Mouse (Mus musculus): ENCODE results near the gene Ppbp. TPM values are rescaled to one million over a fixed set of nuclear protein-coding genes. Genes with fewer than 3 reads are reported as not detected.

The Ppbp gene
- polyA plus RNA-seq (2015; fragmentation: Nextera tagmentation; extraction: Ambion mirVana) = 1.8 and 3.0 TPM in 2 replicates

GRCm38 (mm10) chr5:90768218-90768617 lies at the start of gene Ppbp:
Gene Ppbp (plus strand): TSS chr5:90768518.
- H3K4me2 ChIP-seq = no peak within 1 kb of the TSS
- no peak within 1 kb of the TSS for H3K27ac ChIP-seq
- H3K9ac ChIP-seq = no peak within 1 kb of the TSS
- no peak within 1 kb of the TSS for H3K4me3 ChIP-seq (replicated peaks)
- WGBS = 48% methylated on average over 3 of the region's 3 CpGs
- H3K9me3 ChIP-seq (replicated peaks) = no peaks in the 10 kb centered on the region
- no peaks in the 10 kb centered on the region for H3K36me3 ChIP-seq
- no peaks in the 10 kb centered on the region for H3K27me3 ChIP-seq
- no peak for ATAC-seq (replicated peaks; ENCODE audit: low FRiP score)
- 0 out of 2 replicates have a peak, but pooled peaks cover 3% of the 10 kb centered on the region for H3K4me1 ChIP-seq

GRCm38 (mm10) chr5:90722656-90723055 lies 45.7 kb upstream of the Ppbp start:
- H3K9me3 ChIP-seq (replicated peaks) = no peaks in the 10 kb centered on the region

GRCm38 (mm10) chr5:90728254-90728653 lies 40.1 kb upstream of the Ppbp start:
- Histone ChIP-seq H3K36me3 (no peaks in the 10 kb centered on the region), H3K4me3 (replicated peaks) (no peak overlapping the region), H3K4me1 (no peaks in the 10 kb centered on the region), H3K9ac (no peak overlapping the region), H3K27me3 (no peaks in the 10 kb centered on the region), H3K9me3 (replicated peaks) (no peaks in the 10 kb centered on the region), H3K27ac (no peak overlapping the region), H3K4me2 (no peak overlapping the region)
- no peak for ATAC-seq (replicated peaks; ENCODE audit: low FRiP score)
- WGBS = 37% methylated on average over 3 of the region's 3 CpGs

More at GRCm38 (mm10) chr5:90722656-90723055, 45.7 kb upstream of the Ppbp start:
- Histone ChIP-seq H3K27ac (no peak overlapping the region), H3K36me3 (no peaks in the 10 kb centered on the region), H3K4me1 (no peaks in the 10 kb centered on the region), H3K27me3 (no peaks in the 10 kb centered on the region), H3K9ac (no peak overlapping the region), H3K4me3 (replicated peaks) (no peak overlapping the region), H3K4me2 (no peak overlapping the region)
- ATAC-seq (replicated peaks; ENCODE audit: low FRiP score) = no peak
- WGBS = 89% methylated on average over 3 of the region's 3 CpGs

- no peak overlapping the region for H3K9ac ChIP-seq
- H3K36me3 ChIP-seq = no peaks in the 10 kb centered on the region
- H3K9me3 ChIP-seq (replicated peaks) = no peaks in the 10 kb centered on the region
- no peaks in the 10 kb centered on the region for H3K4me1 ChIP-seq
- no peak for ATAC-seq (replicated peaks; ENCODE audit: low FRiP score)
- no peak overlapping the region for H3K4me3 ChIP-seq (replicated peaks)
- H3K27ac ChIP-seq = no peak overlapping the region
- H3K27me3 ChIP-seq = no peaks in the 10 kb centered on the region
- 72% methylated on average over 4 of the region's 4 CpGs for WGBS
- no peak overlapping the region for H3K4me2 ChIP-seq
Measured at GRCm38 (mm10) chr5:90731480-90731879, 36.8 kb upstream of the Ppbp start.

GRCm38 (mm10) chr5:90742029-90742428 lies 26.3 kb upstream of the Ppbp start:
- no peaks in the 10 kb centered on the region for H3K36me3 ChIP-seq
- no peak overlapping the region for H3K4me3 ChIP-seq (replicated peaks)
- no peak overlapping the region for H3K4me2 ChIP-seq
- H3K4me1 ChIP-seq = 0 out of 2 replicates have a peak, but pooled peaks cover 3% of the 10 kb centered on the region
- H3K9me3 ChIP-seq (replicated peaks) = no peaks in the 10 kb centered on the region
- no peaks in the 10 kb centered on the region for H3K27me3 ChIP-seq
- no peak overlapping the region for H3K9ac ChIP-seq
- WGBS = 42% methylated on average over 4 of the region's 4 CpGs
- H3K27ac ChIP-seq = no peak overlapping the region
- ATAC-seq (replicated peaks; ENCODE audit: low FRiP score) = no peak

- Histone ChIP-seq H3K9me3 (replicated peaks) (no peaks in the 10 kb centered on the region), H3K9ac (no peak overlapping the region), H3K27me3 (peaks cover 2% of the 10 kb centered on the region; the same call in 1 of the 2 replicates), H3K36me3 (no peaks in the 10 kb centered on the region), H3K4me2 (no peak overlapping the region), H3K4me1 (peaks cover 8% of the 10 kb centered on the region), H3K27ac (no peak overlapping the region), H3K4me3 (replicated peaks) (no peak overlapping the region)
- no peak for ATAC-seq (replicated peaks; ENCODE audit: low FRiP score)
- 89% methylated on average over 1 of the region's 1 CpGs for WGBS
Measured at GRCm38 (mm10) chr5:90753934-90754333, 14.4 kb upstream of the Ppbp start.

GRCm38 (mm10) chr5:90758020-90758605 lies 10.2 kb upstream of the Ppbp start:
- H3K27ac ChIP-seq = no peak overlapping the region
- H3K4me2 ChIP-seq = no peak overlapping the region
- H3K4me3 ChIP-seq (replicated peaks) = no peak overlapping the region
- peaks cover 12% of the 10 kb centered on the region for H3K27me3 ChIP-seq
- H3K9me3 ChIP-seq (replicated peaks) = no peaks in the 10 kb centered on the region
- peaks cover 17% of the 10 kb centered on the region for H3K4me1 ChIP-seq
- ATAC-seq (replicated peaks; ENCODE audit: low FRiP score) = no peak; the same call in 1 of the 2 replicates
- no peak overlapping the region for H3K9ac ChIP-seq
- no peaks in the 10 kb centered on the region for H3K36me3 ChIP-seq
- 48% methylated on average over 5 of the region's 5 CpGs for WGBS

- H3K27ac ChIP-seq = no peak within 1 kb of the TSS
- 4% methylated on average over 32 of the region's 32 CpGs for WGBS
- peak within 1 kb of the TSS; percentile 41 for H3K4me3 ChIP-seq (replicated peaks)
- no peaks in the 10 kb centered on the region for H3K9me3 ChIP-seq (replicated peaks)
- no peaks in the 10 kb centered on the region for H3K36me3 ChIP-seq
- H3K9ac ChIP-seq = no peak within 1 kb of the TSS
- H3K27me3 ChIP-seq = peaks cover 12% of the 10 kb centered on the region
- peak within 1 kb of the TSS; percentile 76 for H3K4me2 ChIP-seq
- peaks cover 17% of the 10 kb centered on the region for H3K4me1 ChIP-seq
- ATAC-seq (replicated peaks; ENCODE audit: low FRiP score) = no peak
Measured at GRCm38 (mm10) chr5:90759077-90760065, 8.9 kb upstream of the Ppbp start, which contains the start of gene Cxcl5. Gene Cxcl5 (plus strand): TSS chr5:90759360.

GRCm38 (mm10) chr5:90760303-90760702 lies 8.0 kb upstream of the Ppbp start:
- no peak overlapping the region for H3K4me2 ChIP-seq
- H3K27me3 ChIP-seq = peaks cover 12% of the 10 kb centered on the region
- H3K9me3 ChIP-seq (replicated peaks) = no peaks in the 10 kb centered on the region
- no peak overlapping the region for H3K27ac ChIP-seq
- no peaks in the 10 kb centered on the region for H3K36me3 ChIP-seq
- peaks cover 17% of the 10 kb centered on the region for H3K4me1 ChIP-seq
- ATAC-seq (replicated peaks; ENCODE audit: low FRiP score) = no peak
- 60% methylated on average over 4 of the region's 4 CpGs for WGBS
- H3K4me3 ChIP-seq (replicated peaks) = no peak overlapping the region
- H3K9ac ChIP-seq = no peak overlapping the region

- H3K4me2 ChIP-seq = no peak overlapping the region
- H3K4me3 ChIP-seq (replicated peaks) = no peak overlapping the region
- no peaks in the 10 kb centered on the region for H3K36me3 ChIP-seq
- ATAC-seq (replicated peaks; ENCODE audit: low FRiP score) = no peak
- WGBS = 92% methylated on average over 2 of the region's 2 CpGs
- no peak overlapping the region for H3K27ac ChIP-seq
- no peak overlapping the region for H3K9ac ChIP-seq
- no peaks in the 10 kb centered on the region for H3K9me3 ChIP-seq (replicated peaks)
- H3K27me3 ChIP-seq = peaks cover 12% of the 10 kb centered on the region
- H3K4me1 ChIP-seq = peaks cover 17% of the 10 kb centered on the region
Measured at GRCm38 (mm10) chr5:90760844-90761243, 7.5 kb upstream of the Ppbp start.

GRCm38 (mm10) chr5:90761834-90762233 lies 6.5 kb upstream of the Ppbp start:
- no peak for ATAC-seq (replicated peaks; ENCODE audit: low FRiP score)
- Histone ChIP-seq H3K27me3 (peaks cover 12% of the 10 kb centered on the region), H3K36me3 (no peaks in the 10 kb centered on the region), H3K4me1 (peaks cover 17% of the 10 kb centered on the region), H3K27ac (no peak overlapping the region), H3K9me3 (replicated peaks) (no peaks in the 10 kb centered on the region), H3K4me3 (replicated peaks) (no peak overlapping the region), H3K4me2 (no peak overlapping the region), H3K9ac (no peak overlapping the region)
- WGBS = 90% methylated on average over 3 of the region's 3 CpGs
